In the genomic region with DNA sequence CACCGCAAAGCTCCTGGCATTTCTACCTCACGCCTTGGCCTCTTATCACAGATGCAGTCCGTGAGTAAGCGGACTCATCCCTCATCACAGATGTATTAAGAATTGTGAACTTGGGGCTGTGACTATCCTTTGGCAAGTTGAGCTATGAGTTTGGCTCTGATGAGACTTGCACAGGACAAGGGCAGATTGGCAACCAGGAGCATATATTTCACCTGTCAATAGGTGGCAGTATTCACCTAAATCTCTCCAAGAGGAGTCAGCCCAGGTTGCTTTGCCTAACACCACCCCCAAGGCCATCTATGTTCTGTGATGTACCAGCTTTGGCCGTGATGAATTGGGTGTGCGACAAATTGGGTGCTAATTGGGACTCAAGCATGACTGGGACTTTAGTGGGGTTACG, we compare ENCODE assay signal across 8 mouse cellular contexts.
DNase-seq lines count a peak whose midpoint lies in the region; ATAC-seq lines count a peak whose summit lies in the region.

No protein-coding gene starts in this region.

- no peak overlapping the region for H3K4me2 ChIP-seq in intestine, embryonic 14.5 days (ENCODE audit: low read length)
- no peak overlapping the region for H3K4me2 ChIP-seq in intestine, embryonic 15.5 days (replicated peaks)
- H3K4me2 ChIP-seq in forebrain, embryonic 14.5 days (ENCODE audit: low read length): no peak overlapping the region
- no peak overlapping the region for H3K4me2 ChIP-seq in lung, embryonic 16.5 days (ENCODE audit: low read depth, low read length)

- H3K9me3 ChIP-seq in intestine, embryonic 14.5 days (ENCODE audit: control insufficient read depth, low read length): no peaks in the 10 kb centered on the region
- no peaks in the 10 kb centered on the region for H3K9me3 ChIP-seq in intestine, embryonic 15.5 days
- peaks cover 4% of the 10 kb centered on the region; the same call in 1 of the 2 replicates for H3K9me3 ChIP-seq in forebrain, embryonic 14.5 days (replicated peaks; ENCODE audit: control insufficient read depth, low read length)
- H3K9me3 ChIP-seq in lung, embryonic 16.5 days (ENCODE audit: control insufficient read depth, low read length): no peaks in the 10 kb centered on the region

- H3K27ac ChIP-seq in intestine, embryonic 14.5 days (ENCODE audit: low read depth): no peak overlapping the region
- no peak overlapping the region for H3K27ac ChIP-seq in intestine, embryonic 15.5 days
- no peak overlapping the region for H3K27ac ChIP-seq in forebrain, embryonic 14.5 days (ENCODE audit: low read depth, low read length)
- H3K27ac ChIP-seq in lung, embryonic 16.5 days (ENCODE audit: low read length): no peak overlapping the region

- no peaks in the 10 kb centered on the region for H3K36me3 ChIP-seq in intestine, embryonic 14.5 days (ENCODE audit: control insufficient read depth, insufficient read depth, low read length)
- no peaks in the 10 kb centered on the region for H3K36me3 ChIP-seq in intestine, embryonic 15.5 days
- H3K36me3 ChIP-seq in forebrain, embryonic 14.5 days (ENCODE audit: control insufficient read depth, insufficient read depth, low read length): no peaks in the 10 kb centered on the region
- H3K36me3 ChIP-seq in lung, embryonic 16.5 days (ENCODE audit: control insufficient read depth, insufficient read depth, low read length): no peaks in the 10 kb centered on the region

- no peak overlapping the region for H3K9ac ChIP-seq in intestine, embryonic 14.5 days (ENCODE audit: low read length)
- H3K9ac ChIP-seq in intestine, embryonic 15.5 days: no peak overlapping the region
- H3K9ac ChIP-seq in forebrain, embryonic 14.5 days (ENCODE audit: low read length): no peak overlapping the region
- H3K9ac ChIP-seq in lung, embryonic 16.5 days (ENCODE audit: low read length): no peak overlapping the region

- 42% methylated on average over 7 of the region's 7 CpGs for WGBS in intestine, embryonic 14.5 days
- 45% methylated on average over 7 of the region's 7 CpGs for WGBS in intestine, embryonic 15.5 days
- WGBS in forebrain, embryonic 14.5 days: 34% methylated on average over 7 of the region's 7 CpGs
- 33% methylated on average over 7 of the region's 7 CpGs for WGBS in lung, embryonic 16.5 days

- 0 out of 2 replicates have a peak, but pooled peaks have one; percentile 66 for ATAC-seq in intestine, embryonic 14.5 days (replicated peaks; ENCODE audit: low FRiP score, low TSS enrichment, low read depth)
- ATAC-seq in intestine, embryonic 15.5 days: no peak
- peak; percentile 68 for ATAC-seq in forebrain, embryonic 14.5 days
- ATAC-seq in lung, embryonic 16.5 days (ENCODE audit: low read depth): peak; percentile 56; the same call in 1 of the 2 replicates

- no peak overlapping the region for H3K4me3 ChIP-seq in intestine, embryonic 14.5 days (ENCODE audit: low read depth, low read length)
- no peak overlapping the region for H3K4me3 ChIP-seq in intestine, embryonic 15.5 days (replicated peaks)
- no peak overlapping the region for H3K4me3 ChIP-seq in forebrain, embryonic 14.5 days (ENCODE audit: low read depth, low read length)
- H3K4me3 ChIP-seq in lung, embryonic 16.5 days (ENCODE audit: low read length): no peak overlapping the region

- no peaks in the 10 kb centered on the region for H3K4me1 ChIP-seq in intestine, embryonic 14.5 days (replicated peaks; ENCODE audit: control insufficient read depth, insufficient read depth, low read length)
- H3K4me1 ChIP-seq in intestine, embryonic 15.5 days (replicated peaks): 0 out of 2 replicates have a peak, but pooled peaks cover 4% of the 10 kb centered on the region
- peaks cover 7% of the 10 kb centered on the region; the same call in 1 of the 2 replicates for H3K4me1 ChIP-seq in forebrain, embryonic 14.5 days (ENCODE audit: control insufficient read depth, insufficient read depth, low read length)
- H3K4me1 ChIP-seq in lung, embryonic 16.5 days (replicated peaks; ENCODE audit: control insufficient read depth, insufficient read depth, low read length): 0 out of 2 replicates have a peak, but pooled peaks cover 3% of the 10 kb centered on the region

- H3K27me3 ChIP-seq in intestine, embryonic 14.5 days (replicated peaks; ENCODE audit: control insufficient read depth, insufficient read depth, low read length): no peaks in the 10 kb centered on the region
- H3K27me3 ChIP-seq in intestine, embryonic 15.5 days (replicated peaks): no peaks in the 10 kb centered on the region
- no peaks in the 10 kb centered on the region for H3K27me3 ChIP-seq in forebrain, embryonic 14.5 days (replicated peaks; ENCODE audit: control insufficient read depth, insufficient read depth, low read length)
- H3K27me3 ChIP-seq in lung, embryonic 16.5 days (ENCODE audit: control insufficient read depth, insufficient read depth, low read depth, low read length): no peaks in the 10 kb centered on the region

- DNase-seq in intestine, embryonic 14.5 days (ENCODE audit: low spot score): peak; percentile 56
- DNase-seq in adrenal gland, postnatal 14 days: peak; percentile 56
- peak; percentile 81 for DNase-seq in forebrain, embryonic 14.5 days (ENCODE audit: low spot score)
- peak; percentile 27 for DNase-seq in kidney, postnatal 10 days
- peak; percentile 26 for DNase-seq in testis, postnatal 14 days (ENCODE audit: low spot score)
- DNase-seq in spleen, postnatal 10 days (ENCODE audit: low spot score in 2 of 2): no peak

Comparison
In these comparisons a context has a peak if more than half of its experiments do, and no peak if none do; other contexts are left out.
1. DNase-seq: peak in intestine, embryonic 14.5 days (single experiment), adrenal gland, postnatal 14 days (single experiment), forebrain, embryonic 14.5 days (single experiment), kidney, postnatal 10 days (single experiment) and testis, postnatal 14 days (single experiment); none in spleen, postnatal 10 days (0 of 2).